Mouse (Mus musculus) neutrophil, adult 5-6 weeks (primary cell): Measurements from ENCODE around the gene Bcas1. TPM values are rescaled to one million over a fixed set of nuclear protein-coding genes. Genes with fewer than 3 reads are reported as not detected.

Experiments
- ATAC-seq: fragments of 151-379, 151-347 bp; 2 replicates; pipeline ENCODE4 v1.8.0; 2017; ENCODE audit warnings: mild to moderate bottlenecking, moderate TSS enrichment; ENCODE audit not compliant: insufficient number of reproducible peaks, poor library complexity, low FRiP score, severe bottlenecking; ENCODE audit errors: extremely low read depth
- total RNA-seq: library from RNA; stranded (forward); fragments of 200-1000 nt; gene quantifications from 2 replicates; pipeline ENCODE4 v1.2.3, GENCODE M21; 2017

Gene Bcas1
- total RNA-seq, 1 experiment from 2014 or later, result 1.9 TPM

- peak; percentile 28; the same call in 1 of the 2 replicates for ATAC-seq
These were observed 105.6 kb downstream of the Bcas1 start for GRCm38 (mm10) chr2:170322013-170322414.

GRCm38 (mm10) chr2:170321579-170321978, 106.1 kb downstream of the Bcas1 start:
- no peak for ATAC-seq

DNA sequence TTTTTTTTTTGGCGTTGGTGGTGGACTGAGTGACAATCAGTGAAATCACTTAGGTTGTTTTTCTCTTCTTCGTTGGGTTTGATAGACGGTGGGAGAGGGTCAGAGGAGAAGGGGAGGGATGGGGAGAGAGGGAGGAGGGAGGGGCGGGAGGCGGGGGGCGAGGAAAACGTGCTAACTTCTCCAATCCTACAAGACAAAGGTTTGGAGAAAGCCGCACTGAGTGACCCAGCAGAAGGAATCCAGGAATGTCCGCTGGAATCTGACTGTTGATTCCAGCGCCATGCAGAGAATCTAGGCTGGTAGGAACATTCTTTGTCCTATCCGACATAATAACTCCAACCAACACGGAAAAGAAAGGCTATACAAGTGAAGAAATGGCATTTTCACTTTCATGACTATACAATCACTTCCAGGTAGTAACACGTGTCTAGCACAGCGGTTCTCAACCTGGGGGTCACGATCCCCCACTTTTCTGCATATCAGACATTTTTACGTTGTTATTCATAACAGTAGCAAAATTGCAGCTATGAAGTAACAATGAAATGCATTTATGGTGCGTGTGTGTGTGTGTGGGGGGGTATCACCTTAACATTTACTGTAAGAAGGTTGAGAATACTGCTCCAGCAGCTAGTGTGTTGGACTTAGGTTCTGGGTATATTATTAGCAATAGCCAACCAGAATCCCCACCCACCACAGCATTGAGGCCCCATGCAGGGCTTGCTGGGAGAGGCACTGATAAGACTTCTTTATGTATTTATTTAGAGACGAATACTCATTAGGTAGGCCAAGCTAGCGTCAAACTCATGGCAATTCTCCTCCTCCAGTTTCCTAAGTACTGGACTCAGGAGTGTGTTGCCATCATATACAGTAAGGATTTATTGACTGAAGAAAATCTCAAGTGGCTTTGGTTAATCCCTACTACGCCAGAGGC, 107.8 kb downstream of the Bcas1 start:
- no peak for ATAC-seq

GRCm38 (mm10) chr2:170318713-170319532, 108.7 kb downstream of the Bcas1 start:
- ATAC-seq, result peak; percentile 91

- ATAC-seq, result no peak
These were observed 110.9 kb downstream of the Bcas1 start for GRCm38 (mm10) chr2:170316774-170317173.

- no peak for ATAC-seq
These were observed 111.3 kb downstream of the Bcas1 start for GRCm38 (mm10) chr2:170316344-170316743.

GRCm38 (mm10) chr2:170310988-170311359, 116.7 kb downstream of the Bcas1 start:
- no peak for ATAC-seq

DNA sequence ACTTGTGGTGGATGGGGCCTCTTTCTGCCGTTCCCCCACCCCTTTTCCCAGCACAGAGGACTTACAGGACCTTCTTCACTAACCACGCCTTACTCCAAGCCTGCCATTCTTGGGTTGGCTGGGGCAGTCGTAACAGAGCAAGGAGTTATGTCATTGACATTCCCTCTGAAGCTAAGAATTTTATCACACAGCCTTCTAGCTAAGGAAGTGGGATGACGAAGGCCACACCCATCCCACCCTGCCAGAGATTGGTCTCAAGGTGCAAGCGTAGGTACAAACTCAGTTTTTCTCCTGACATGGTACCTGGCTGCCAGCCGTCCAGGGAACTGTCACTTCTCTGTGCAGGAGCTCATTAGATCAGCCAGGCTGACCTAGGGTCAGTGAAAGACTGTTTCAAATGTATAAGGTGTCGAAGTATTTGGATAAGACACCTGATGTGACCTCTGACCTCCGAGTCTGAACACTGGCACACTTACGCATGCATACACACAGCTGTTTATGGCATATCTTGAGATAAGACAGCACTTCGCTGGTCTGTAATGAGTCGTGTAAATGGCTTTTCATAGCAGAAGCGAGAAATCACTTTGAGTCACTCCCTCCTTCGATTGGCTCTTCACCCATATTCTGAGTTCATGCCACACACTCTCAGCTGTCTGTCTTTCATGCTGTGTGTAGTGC, 117.2 kb downstream of the Bcas1 start:
- no peak for ATAC-seq

- no peak for ATAC-seq
These were observed 118.7 kb downstream of the Bcas1 start for GRCm38 (mm10) chr2:170308966-170309365.

- ATAC-seq, result no peak
These were observed 119.4 kb downstream of the Bcas1 start for GRCm38 (mm10) chr2:170308033-170308820.

GRCm38 (mm10) chr2:170307589-170308021, 120.0 kb downstream of the Bcas1 start:
- peak; percentile 75 for ATAC-seq

- ATAC-seq, result no peak
These were observed 120.9 kb downstream of the Bcas1 start for GRCm38 (mm10) chr2:170306637-170307320.

DNA sequence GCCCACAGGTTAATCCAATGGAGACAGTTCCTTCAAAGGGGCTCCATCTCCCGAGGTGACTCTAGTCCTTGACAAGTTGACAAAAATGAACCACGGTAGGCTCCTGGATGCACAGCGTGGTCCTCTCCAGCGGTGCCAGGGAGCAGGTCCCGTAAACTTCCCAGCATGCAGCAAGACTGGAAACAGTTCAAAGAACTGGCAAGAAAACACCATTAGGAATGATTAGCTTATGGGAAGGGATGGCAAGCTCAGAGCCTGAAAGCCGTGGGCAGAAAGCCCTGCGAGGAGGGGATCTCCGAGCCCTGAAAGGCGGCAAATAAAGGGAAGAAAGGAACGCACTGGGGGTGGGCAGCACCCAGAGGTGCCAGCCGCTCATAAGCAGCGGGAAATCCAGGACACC, 122.9 kb downstream of the Bcas1 start:
- ATAC-seq, result no peak

GRCm38 (mm10) chr2:170303595-170303994, 124.0 kb downstream of the Bcas1 start:
- no peak for ATAC-seq

DNA sequence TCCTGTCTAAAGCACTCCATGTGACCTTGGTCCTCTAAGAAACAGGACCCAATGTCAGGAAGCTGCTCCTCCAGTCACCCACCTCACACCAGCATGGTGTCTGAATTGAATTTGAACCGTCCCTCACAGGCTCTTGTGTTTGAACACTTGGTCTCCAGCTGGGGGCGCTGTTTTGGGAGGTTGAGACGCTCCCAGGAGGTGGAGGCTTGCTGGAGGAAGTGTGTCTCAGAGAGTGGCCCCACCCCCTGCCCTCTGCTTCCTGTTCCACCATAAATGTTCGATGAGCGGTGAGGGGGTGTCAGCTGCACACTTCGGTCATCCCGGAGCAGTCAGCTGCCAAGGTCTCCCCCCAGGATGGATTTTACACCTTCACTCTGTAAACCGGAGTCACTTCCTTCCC, 124.8 kb downstream of the Bcas1 start:
- ATAC-seq, result peak; percentile 55
